Mouse (Mus musculus) thymus, postnatal 0 days (tissue): ENCODE results near the gene Trim14. TPM values are rescaled to one million over a fixed set of nuclear protein-coding genes. Genes with fewer than 3 reads are reported as not detected.
"Not testable (repeated sequence)": the region's sequence is repeated elsewhere in the genome, so short reads cannot be mapped to it uniquely, and the experiment has no call there.

Source experiments
- DNase-seq: peaks from one replicate; pipeline ENCODE4 v3.0.0-alpha.2; 2015; ENCODE audit warnings: low spot score
- polyA plus RNA-seq: library from polyadenylated mRNA; unstranded; fragments of >200 nt; fragmentation: Nextera tagmentation; extraction: Ambion mirVana; gene quantifications from 2 replicates; pipeline ENCODE4 v1.2.1, GENCODE M21; 2015

Gene Trim14
- 19.8 and 22.4 TPM in 2 replicates for polyA plus RNA-seq

GRCm38 (mm10) chr4:46535840-46536361, at the start of gene Trim14:
Trim14 (minus strand) TSS chr4:46536141.
- DNase-seq = peak; percentile 77

DNA sequence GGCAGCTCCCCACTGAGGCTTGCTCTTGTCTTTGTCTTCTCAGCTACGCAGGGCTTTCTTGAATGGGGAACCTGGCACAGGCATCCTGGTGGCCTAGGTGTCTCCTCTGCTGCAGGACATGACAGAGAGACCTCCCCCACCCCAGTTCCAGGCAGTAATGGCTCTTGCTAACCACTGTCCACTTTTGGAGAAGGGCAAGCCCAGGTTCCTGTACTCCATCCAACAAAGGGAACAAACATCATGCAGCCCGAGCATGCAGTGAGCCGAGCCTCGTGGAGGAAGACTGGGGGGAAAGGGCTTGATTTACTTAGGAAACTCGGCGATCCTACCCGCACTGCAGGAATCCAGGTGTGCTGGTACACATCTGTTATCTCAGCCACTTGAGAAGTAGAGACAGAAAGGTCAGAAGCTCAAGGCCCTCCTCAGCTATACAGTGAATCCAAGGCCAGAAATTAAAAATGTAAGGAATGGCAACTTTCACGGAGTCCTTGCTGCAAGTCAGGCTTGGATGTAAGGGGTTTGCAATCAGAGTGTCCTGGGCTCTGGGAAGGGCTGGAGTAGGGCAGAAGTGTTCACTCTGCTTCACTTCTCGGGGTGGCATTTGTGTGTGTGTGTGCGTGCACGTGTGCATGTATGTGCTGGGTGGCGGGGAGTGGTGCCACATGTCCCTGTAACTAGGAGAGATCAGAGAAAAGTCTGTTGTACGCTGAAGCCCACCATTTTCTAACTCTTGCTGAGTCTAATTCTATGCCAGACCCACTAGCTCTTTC, 49.3 kb upstream of the Trim14 start:
- no peak for DNase-seq

DNA sequence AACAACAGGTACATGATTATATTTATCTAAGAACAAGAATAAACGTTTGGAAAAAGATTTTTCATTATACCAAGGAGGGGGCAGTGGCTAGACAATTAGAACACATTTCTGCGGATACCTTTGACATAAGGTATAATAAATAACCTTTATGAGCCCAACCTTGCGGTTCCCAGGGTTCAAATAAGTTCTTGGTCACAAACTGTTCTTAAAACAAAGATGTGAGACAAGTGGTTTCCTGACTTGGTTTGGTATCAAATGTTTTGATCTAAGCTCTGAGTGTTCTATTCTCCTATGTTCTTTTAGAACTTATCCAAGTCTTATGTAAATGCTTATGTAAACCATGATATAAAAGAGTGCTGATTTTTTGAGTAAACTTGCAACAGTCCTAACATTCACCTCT, 48.6 kb upstream of the Trim14 start:
- DNase-seq = not testable (repeated sequence)

GRCm38 (mm10) chr4:46584084-46584483, 48.1 kb upstream of the Trim14 start:
- DNase-seq = not testable (repeated sequence)

DNA sequence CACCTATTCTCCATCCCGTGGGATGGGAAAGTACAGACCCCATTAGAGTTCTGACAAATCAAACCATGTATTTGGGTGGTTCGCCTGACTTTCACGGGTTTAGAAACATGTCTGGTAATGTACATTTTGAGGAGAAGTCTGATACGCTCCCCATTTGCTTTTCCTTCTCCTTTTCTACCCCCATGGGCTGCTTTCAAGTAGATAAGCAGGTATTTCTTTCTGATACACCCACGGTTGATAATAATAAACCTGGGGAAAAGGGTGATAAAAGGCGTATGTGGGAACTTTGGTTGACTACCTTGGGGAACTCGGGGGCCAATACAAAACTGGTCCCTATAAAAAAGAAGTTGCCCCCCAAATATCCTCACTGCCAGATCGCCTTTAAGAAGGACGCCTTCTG, 46.1 kb upstream of the Trim14 start:
- not testable (repeated sequence) for DNase-seq

DNA sequence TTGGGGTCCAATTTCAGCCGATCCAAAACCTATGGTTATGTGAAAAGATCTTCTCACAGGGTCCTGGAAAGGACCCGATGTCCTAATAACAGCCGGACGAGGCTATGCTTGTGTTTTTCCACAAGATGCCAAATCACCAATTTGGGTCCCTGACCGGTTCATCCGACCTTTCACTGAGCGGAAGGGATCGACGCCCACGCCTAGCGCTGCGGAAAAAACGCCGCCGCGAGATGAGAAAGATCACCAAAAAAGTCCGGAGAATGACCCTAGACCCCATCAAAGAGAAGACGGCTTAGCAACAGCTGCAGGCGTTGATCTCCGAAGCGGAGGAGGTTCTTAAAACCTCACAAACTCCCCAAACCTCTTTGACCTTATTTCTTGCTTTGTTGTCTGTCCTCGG, 45.6 kb upstream of the Trim14 start:
- not testable (repeated sequence) for DNase-seq

GRCm38 (mm10) chr4:46580799-46581243, 44.9 kb upstream of the Trim14 start:
- not testable (repeated sequence) for DNase-seq

DNA sequence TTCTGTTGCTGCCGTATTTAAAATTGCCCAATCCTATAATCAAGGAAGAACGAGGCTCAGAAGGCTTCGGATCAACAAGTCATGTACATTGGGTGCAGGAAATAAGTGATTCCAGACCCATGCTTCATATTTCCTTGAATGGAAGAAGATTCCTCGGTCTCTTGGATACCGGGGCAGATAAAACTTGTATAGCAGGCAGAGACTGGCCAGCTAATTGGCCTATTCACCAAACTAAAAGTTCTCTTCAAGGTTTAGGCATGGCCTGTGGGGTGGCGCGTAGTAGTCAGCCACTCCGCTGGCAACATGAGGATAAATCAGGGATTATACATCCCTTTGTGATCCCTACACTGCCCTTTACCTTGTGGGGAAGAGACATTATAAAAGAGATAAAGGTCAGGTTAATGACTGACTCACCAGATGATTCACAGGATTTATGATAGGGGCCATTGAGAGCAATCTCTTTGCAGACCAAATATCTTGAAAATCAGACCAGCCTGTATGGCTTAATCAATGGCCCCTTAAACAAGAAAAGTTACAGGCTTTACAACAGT, 42.9 kb upstream of the Trim14 start:
- DNase-seq = not testable (repeated sequence)

- DNase-seq = no peak
These were observed 42.3 kb upstream of the Trim14 start for GRCm38 (mm10) chr4:46578228-46578627.

DNA sequence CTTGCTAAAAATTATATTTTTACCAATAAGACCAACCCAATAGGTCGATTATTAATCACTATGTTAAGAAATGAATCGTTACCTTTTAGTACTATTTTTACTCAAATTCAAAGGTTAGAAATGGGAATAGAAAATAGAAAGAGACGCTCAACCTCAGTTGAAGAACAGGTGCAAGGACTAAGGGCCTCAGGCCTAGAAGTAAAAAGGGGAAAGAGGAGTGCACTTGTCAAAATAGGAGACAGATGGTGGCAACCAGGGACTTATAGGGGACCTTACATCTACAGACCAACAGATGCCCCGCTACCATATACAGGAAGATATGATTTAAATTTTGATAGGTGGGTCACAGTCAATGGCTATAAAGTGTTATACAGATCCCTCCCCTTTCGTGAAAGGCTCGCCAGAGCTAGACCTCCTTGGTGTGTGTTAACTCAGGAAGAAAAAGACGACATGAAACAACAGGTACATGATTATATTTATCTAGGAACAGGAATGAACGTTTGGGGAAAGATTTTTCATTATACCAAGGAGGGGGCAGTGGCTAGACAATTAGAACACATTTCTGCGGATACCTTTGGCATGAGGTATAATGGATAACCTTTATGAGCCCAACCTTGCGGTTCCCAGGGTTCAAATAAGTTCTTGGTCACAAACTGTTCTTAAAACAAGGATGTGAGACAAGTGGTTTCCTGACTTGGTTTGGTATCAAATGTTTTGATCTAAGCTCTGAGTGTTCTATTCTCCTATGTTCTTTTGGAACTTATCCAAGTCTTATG, 39.8 kb upstream of the Trim14 start:
- not testable (repeated sequence) for DNase-seq

- DNase-seq = no peak
These were observed 38.9 kb upstream of the Trim14 start for GRCm38 (mm10) chr4:46574841-46575240.

GRCm38 (mm10) chr4:46574024-46574753, 38.2 kb upstream of the Trim14 start:
- DNase-seq = no peak

DNA sequence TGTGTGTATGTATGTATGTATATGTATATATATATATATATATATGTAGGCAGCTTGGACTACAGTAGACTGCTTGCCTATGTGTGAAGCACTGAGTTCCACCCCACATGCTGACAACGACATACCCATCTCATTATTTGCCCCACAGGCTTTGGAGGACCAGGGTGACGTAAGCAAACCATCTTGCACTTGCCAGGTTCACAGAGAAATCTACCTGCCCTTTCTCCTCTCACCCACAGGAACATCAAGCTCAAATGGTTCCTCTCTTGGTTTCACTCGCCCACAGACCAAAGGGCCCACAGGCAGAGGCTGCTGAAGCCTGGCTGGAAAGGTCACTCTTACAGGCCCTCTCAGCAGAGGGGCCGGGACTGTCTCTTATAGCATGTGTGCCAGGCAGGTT, 36.7 kb upstream of the Trim14 start:
- DNase-seq = no peak

- no peak for DNase-seq
These were observed 35.8 kb upstream of the Trim14 start for GRCm38 (mm10) chr4:46571744-46572143.

GRCm38 (mm10) chr4:46569671-46570070, 33.7 kb upstream of the Trim14 start:
- no peak for DNase-seq

DNA sequence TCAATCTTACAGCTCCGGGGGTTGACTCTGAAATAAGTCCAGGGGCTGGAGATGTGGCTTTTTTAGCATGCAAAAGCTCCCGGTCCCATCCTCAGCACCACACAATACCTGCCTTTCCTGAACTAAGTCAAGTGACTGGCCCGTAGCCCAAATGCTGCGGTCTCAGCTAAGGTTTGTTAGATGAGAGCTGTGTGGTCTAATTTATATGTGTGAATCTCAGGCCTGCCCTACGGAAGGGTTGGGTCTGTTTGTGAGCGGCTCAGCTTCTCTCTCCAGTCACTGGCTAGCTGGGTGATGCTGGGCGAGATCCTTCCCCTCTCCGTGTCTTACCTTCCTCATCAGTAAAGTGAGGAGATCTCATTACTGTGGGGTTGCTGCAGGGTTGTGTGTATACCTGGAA, 32.2 kb upstream of the Trim14 start:
- DNase-seq = no peak

DNA sequence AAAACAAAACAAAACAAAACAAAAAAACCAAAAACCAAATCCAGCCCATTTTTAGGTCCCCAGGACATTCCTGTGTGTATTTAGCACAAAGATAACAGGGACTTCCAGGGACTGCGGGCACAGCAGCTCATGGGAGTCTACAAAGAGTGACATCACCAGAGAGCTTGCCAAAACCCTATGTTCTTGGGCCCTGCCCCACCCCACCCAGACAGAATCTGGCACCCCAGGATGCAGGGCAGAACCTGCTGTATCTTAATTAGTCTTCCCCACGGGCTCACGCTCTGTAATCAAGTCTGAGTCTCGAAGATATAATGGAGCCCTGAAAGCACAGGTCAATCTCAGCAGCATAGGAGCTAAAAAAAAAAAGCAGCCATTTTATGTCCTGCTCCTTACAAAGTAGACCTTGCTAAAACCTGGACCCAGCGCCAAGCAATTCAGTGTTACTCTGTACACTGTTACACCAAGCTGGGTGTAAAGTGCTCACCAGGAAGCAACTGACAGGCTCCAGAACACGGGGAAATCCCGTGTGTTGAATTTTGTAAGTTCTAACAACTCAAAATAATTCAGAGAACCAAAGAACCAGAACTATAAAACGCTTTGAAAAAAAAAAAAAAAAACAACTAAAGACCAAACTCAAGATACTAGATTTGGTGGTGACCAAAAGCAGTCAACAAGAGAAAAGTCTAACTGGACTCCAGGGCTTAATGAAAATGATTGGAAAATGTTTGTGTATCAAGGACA, 31.2 kb upstream of the Trim14 start:
- no peak for DNase-seq

DNA sequence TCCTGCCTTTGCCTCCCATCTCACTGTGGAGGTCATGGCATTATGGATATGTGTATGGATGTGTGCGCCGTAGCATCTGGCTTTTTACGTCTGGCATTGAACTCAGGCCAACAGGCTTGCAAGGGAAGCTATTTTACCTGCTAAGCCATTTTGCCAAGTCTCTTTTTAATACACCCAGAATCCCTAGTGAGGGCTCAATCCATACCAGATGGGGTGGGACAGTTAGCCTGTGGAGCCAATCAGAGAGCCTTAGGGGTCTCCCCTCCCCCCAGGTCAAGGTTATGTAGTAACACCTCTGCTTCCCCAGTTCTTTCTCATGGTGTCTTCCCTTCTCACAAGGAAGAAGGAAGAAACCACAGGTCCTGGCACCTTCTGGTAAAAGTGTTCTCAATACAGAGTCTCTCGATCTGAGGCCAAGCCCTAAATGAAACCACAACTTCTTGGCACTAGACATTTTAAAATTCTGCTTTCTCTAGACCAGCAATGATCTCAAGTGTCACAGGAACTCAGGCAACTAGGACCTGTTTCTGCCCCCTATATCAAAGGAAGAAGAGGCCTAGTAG, 29.5 kb upstream of the Trim14 start:
- no peak for DNase-seq

GRCm38 (mm10) chr4:46564247-46564646, 28.3 kb upstream of the Trim14 start:
- DNase-seq = no peak

- DNase-seq = peak; percentile 56
These were observed 27.9 kb upstream of the Trim14 start for GRCm38 (mm10) chr4:46563847-46564246.
